Mouse (Mus musculus): ENCODE data around the gene Zdhhc12. TPM values are rescaled to one million over a fixed set of nuclear protein-coding genes. Genes with fewer than 3 reads are reported as not detected.

Gene Zdhhc12
- polyA plus RNA-seq, 1 experiment from 2014 or later, result 59.8 TPM

- peak overlapping the region; percentile 70 for H3K9ac ChIP-seq
- peak overlapping the region; percentile 83; the same call in 1 of the 2 replicates for H3K27ac ChIP-seq
- H3K27me3 ChIP-seq (replicated peaks), result no peaks in the 10 kb centered on the region
- H3K4me3 ChIP-seq (replicated peaks), result peak overlapping the region; percentile 71
- H3K4me1 ChIP-seq (replicated peaks), result peaks cover 14% of the 10 kb centered on the region; the same call in 1 of the 2 replicates
- H3K9me3 ChIP-seq, result no peaks in the 10 kb centered on the region
- 0 out of 2 replicates have a peak, but pooled peaks cover 9% of the 10 kb centered on the region for H3K36me3 ChIP-seq
- peak overlapping the region; percentile 83 for H3K4me2 ChIP-seq (replicated peaks)
- WGBS, result 46% methylated on average over 6 of the region's 6 CpGs
- no peak for ATAC-seq
These were observed 1.0 kb downstream of the Zdhhc12 start for GRCm38 (mm10) chr2:30092280-30092918.

- 0 out of 2 replicates have a peak, but pooled peaks cover 13% of the 10 kb centered on the region for H3K36me3 ChIP-seq
- peaks cover 14% of the 10 kb centered on the region; the same call in 1 of the 2 replicates for H3K4me1 ChIP-seq (replicated peaks)
- no peak overlapping the region for H3K4me2 ChIP-seq (replicated peaks)
- H3K27me3 ChIP-seq (replicated peaks), result no peaks in the 10 kb centered on the region
- ATAC-seq, result no peak
- no peaks in the 10 kb centered on the region for H3K9me3 ChIP-seq
- no peak overlapping the region for H3K4me3 ChIP-seq (replicated peaks)
- H3K27ac ChIP-seq, result no peak overlapping the region
- H3K9ac ChIP-seq, result no peak overlapping the region
- 95% methylated on average over 12 of the region's 12 CpGs for WGBS
These were observed 1.9 kb downstream of the Zdhhc12 start for GRCm38 (mm10) chr2:30091521-30091920.

- peaks cover 10% of the 10 kb centered on the region; the same call in 1 of the 2 replicates for H3K4me1 ChIP-seq (replicated peaks)
- 0 out of 2 replicates have a peak, but pooled peaks cover 13% of the 10 kb centered on the region for H3K36me3 ChIP-seq
- no peak overlapping the region for H3K9ac ChIP-seq
- no peaks in the 10 kb centered on the region for H3K9me3 ChIP-seq
- 89% methylated on average over 4 of the region's 4 CpGs for WGBS
- H3K4me3 ChIP-seq (replicated peaks), result no peak overlapping the region
- H3K27me3 ChIP-seq (replicated peaks), result no peaks in the 10 kb centered on the region
- no peak overlapping the region for H3K4me2 ChIP-seq (replicated peaks)
- H3K27ac ChIP-seq, result no peak overlapping the region
- ATAC-seq, result no peak
These were observed 6.1 kb downstream of the Zdhhc12 start for GRCm38 (mm10) chr2:30087310-30087709.

- no peak overlapping the region for H3K27ac ChIP-seq
- peak overlapping the region; percentile 34 for H3K9ac ChIP-seq
- peak overlapping the region; percentile 20 for H3K4me3 ChIP-seq (replicated peaks)
- H3K9me3 ChIP-seq, result no peaks in the 10 kb centered on the region
- H3K4me2 ChIP-seq (replicated peaks), result peak overlapping the region; percentile 57
- H3K4me1 ChIP-seq (replicated peaks), result 0 out of 2 replicates have a peak, but pooled peaks cover 10% of the 10 kb centered on the region
- 0 out of 2 replicates have a peak, but pooled peaks cover 4% of the 10 kb centered on the region for H3K36me3 ChIP-seq
- peak; percentile 57 for ATAC-seq
- WGBS, result 23% methylated on average over 12 of the region's 12 CpGs
- H3K27me3 ChIP-seq (replicated peaks), result no peaks in the 10 kb centered on the region
These were observed 8.8 kb downstream of the Zdhhc12 start for GRCm38 (mm10) chr2:30084632-30085031.

- ATAC-seq, result no peak
These were observed 9.3 kb downstream of the Zdhhc12 start for GRCm38 (mm10) chr2:30084113-30084512.

GRCm38 (mm10) chr2:30080181-30080800, 13.2 kb downstream of the Zdhhc12 start:
- WGBS, result 86% methylated on average over 15 of the region's 15 CpGs
- Histone ChIP-seq H3K36me3 (no peaks in the 10 kb centered on the region), H3K4me3 (replicated peaks) (no peak overlapping the region)

More at GRCm38 (mm10) chr2:30084113-30084512, 9.3 kb downstream of the Zdhhc12 start:
- WGBS, result 57% methylated on average over 5 of the region's 5 CpGs
- Histone ChIP-seq H3K27ac (no peak overlapping the region), H3K4me3 (replicated peaks) (no peak overlapping the region), H3K9me3 (no peaks in the 10 kb centered on the region), H3K4me2 (replicated peaks) (peak overlapping the region; percentile 57; the same call in 1 of the 2 replicates), H3K36me3 (0 out of 2 replicates have a peak, but pooled peaks cover 4% of the 10 kb centered on the region), H3K27me3 (replicated peaks) (no peaks in the 10 kb centered on the region), H3K4me1 (replicated peaks) (0 out of 2 replicates have a peak, but pooled peaks cover 12% of the 10 kb centered on the region), H3K9ac (no peak overlapping the region)

GRCm38 (mm10) chr2:30078760-30079159, 14.7 kb downstream of the Zdhhc12 start:
- Histone ChIP-seq H3K4me3 (replicated peaks) (peak overlapping the region; percentile 56), H3K9me3 (no peaks in the 10 kb centered on the region), H3K36me3 (peaks cover 3% of the 10 kb centered on the region; the same call in 1 of the 2 replicates), H3K4me1 (replicated peaks) (peaks cover 16% of the 10 kb centered on the region), H3K27ac (peak overlapping the region; percentile 81), H3K4me2 (replicated peaks) (peak overlapping the region; percentile 90), H3K27me3 (replicated peaks) (no peaks in the 10 kb centered on the region), H3K9ac (peak overlapping the region; percentile 61; the same call in 1 of the 2 replicates)
- 63% methylated on average over 4 of the region's 4 CpGs for WGBS
- ATAC-seq, result no peak

More at GRCm38 (mm10) chr2:30080181-30080800, 13.2 kb downstream of the Zdhhc12 start:
- Histone ChIP-seq H3K27ac (no peak overlapping the region), H3K9me3 (no peaks in the 10 kb centered on the region), H3K4me1 (replicated peaks) (peaks cover 21% of the 10 kb centered on the region), H3K4me2 (replicated peaks) (no peak overlapping the region), H3K9ac (no peak overlapping the region), H3K27me3 (replicated peaks) (no peaks in the 10 kb centered on the region)
- ATAC-seq, result no peak

- H3K9ac ChIP-seq, result peak overlapping the region; percentile 61
- H3K36me3 ChIP-seq, result peaks cover 3% of the 10 kb centered on the region; the same call in 1 of the 2 replicates
- no peaks in the 10 kb centered on the region for H3K9me3 ChIP-seq
- peak overlapping the region; percentile 90 for H3K4me2 ChIP-seq (replicated peaks)
- ATAC-seq, result no peak; the same call in 1 of the 2 replicates
- peaks cover 16% of the 10 kb centered on the region for H3K4me1 ChIP-seq (replicated peaks)
- peak overlapping the region; percentile 56 for H3K4me3 ChIP-seq (replicated peaks)
- H3K27ac ChIP-seq, result peak overlapping the region; percentile 81
- no peaks in the 10 kb centered on the region for H3K27me3 ChIP-seq (replicated peaks)
- WGBS, result 10% methylated on average over 10 of the region's 10 CpGs
These were observed 15.1 kb downstream of the Zdhhc12 start for GRCm38 (mm10) chr2:30078349-30078712.

GRCm38 (mm10) chr2:30077502-30078348, 15.7 kb downstream of the Zdhhc12 start, which contains the start of gene Pkn3:
TSS of gene Pkn3 (plus strand) at chr2:30077684.
- no peaks in the 10 kb centered on the region for H3K27me3 ChIP-seq (replicated peaks)
- peak; percentile 86 for ATAC-seq
- no peaks in the 10 kb centered on the region for H3K9me3 ChIP-seq
- under 1% methylated on average over 53 of the region's 53 CpGs for WGBS
- peak within 1 kb of the TSS; percentile 61 for H3K9ac ChIP-seq
- H3K4me3 ChIP-seq (replicated peaks), result peak within 1 kb of the TSS; percentile 56
- H3K27ac ChIP-seq, result peak within 1 kb of the TSS; percentile 81
- peak within 1 kb of the TSS; percentile 90 for H3K4me2 ChIP-seq (replicated peaks)
- H3K4me1 ChIP-seq (replicated peaks), result peaks cover 16% of the 10 kb centered on the region
- H3K36me3 ChIP-seq, result peaks cover 7% of the 10 kb centered on the region

GRCm38 (mm10) chr2:30076959-30077358, 16.5 kb downstream of the Zdhhc12 start:
- peak overlapping the region; percentile 56; the same call in 1 of the 2 replicates for H3K4me3 ChIP-seq (replicated peaks)
- WGBS, result 63% methylated on average over 6 of the region's 6 CpGs
- no peaks in the 10 kb centered on the region for H3K9me3 ChIP-seq
- peak; percentile 25 for ATAC-seq
- H3K27me3 ChIP-seq (replicated peaks), result no peaks in the 10 kb centered on the region
- H3K4me2 ChIP-seq (replicated peaks), result peak overlapping the region; percentile 90
- H3K27ac ChIP-seq, result peak overlapping the region; percentile 81; the same call in 1 of the 2 replicates
- H3K9ac ChIP-seq, result peak overlapping the region; percentile 61
- peaks cover 10% of the 10 kb centered on the region for H3K36me3 ChIP-seq
- peaks cover 16% of the 10 kb centered on the region for H3K4me1 ChIP-seq (replicated peaks)

GRCm38 (mm10) chr2:30076439-30076838, 17.0 kb downstream of the Zdhhc12 start:
- Histone ChIP-seq H3K36me3 (peaks cover 10% of the 10 kb centered on the region), H3K9me3 (no peaks in the 10 kb centered on the region), H3K9ac (no peak overlapping the region), H3K4me2 (replicated peaks) (no peak overlapping the region), H3K4me3 (replicated peaks) (no peak overlapping the region), H3K4me1 (replicated peaks) (peaks cover 16% of the 10 kb centered on the region), H3K27ac (no peak overlapping the region), H3K27me3 (replicated peaks) (no peaks in the 10 kb centered on the region)
- ATAC-seq, result no peak
- 91% methylated on average over 9 of the region's 9 CpGs for WGBS
